In genomic region chr7:121040595-121040994, GRCm38 (mm10) we compare ENCODE assay signal across 25 mouse cellular contexts. TPM values are rescaled to one million over a fixed set of nuclear protein-coding genes. Genes with fewer than 3 reads are reported as not detected.
DNase-seq lines count a peak whose midpoint lies in the region; ATAC-seq and TF ChIP-seq lines count a peak whose summit lies in the region.
"Had no signal": no experiment of that assay in that cellular context is flagged by ENCODE, and none has a peak within 500 bp of the region (broad histone marks: within the 10 kb centered on the region; RNA-seq: fewer than 3 reads in every experiment).

No protein-coding gene starts in this region.

- TF ChIP-seq EP300 in heart, adult 2 months (IDR thresholded peaks at IDR 0.05; ENCODE audit: insufficient read depth, low read depth, low read length), result no peak

- H3K9ac ChIP-seq in heart, adult 2 months (ENCODE audit: low read depth, low read length), result no peak overlapping the region
- H3K9ac ChIP-seq in limb, embryonic 15.5 days, result no peak overlapping the region
- H3K9ac ChIP-seq in heart, embryonic 11.5 days (ENCODE audit: low read depth, low read length), result no peak overlapping the region
- H3K9ac ChIP-seq: embryonic facial prominence, embryonic 13.5 days; forebrain, embryonic 13.5 days; hindbrain, embryonic 12.5 days; hindbrain, embryonic 15.5 days had no signal

- peaks cover 13% of the 10 kb centered on the region for H3K79me2 ChIP-seq in heart, adult 2 months (replicated peaks; ENCODE audit: control insufficient read depth, insufficient read depth, low read length)

- H3K4me1 ChIP-seq in heart, adult 2 months (ENCODE audit: control insufficient read depth, insufficient read depth, low read length), result peaks cover 15% of the 10 kb centered on the region
- peaks cover 21% of the 10 kb centered on the region for H3K4me1 ChIP-seq in heart, embryonic 10.5 days
- peaks cover 59% of the 10 kb centered on the region for H3K4me1 ChIP-seq in limb, embryonic 15.5 days
- H3K4me1 ChIP-seq in heart, embryonic 11.5 days (ENCODE audit: control insufficient read depth, insufficient read depth, low read length), result peaks cover 17% of the 10 kb centered on the region

- H3K36me3 ChIP-seq in heart, adult 2 months (ENCODE audit: control insufficient read depth, insufficient read depth, low read length), result peaks cover 26% of the 10 kb centered on the region
- no peaks in the 10 kb centered on the region for H3K36me3 ChIP-seq in heart, embryonic 10.5 days
- H3K36me3 ChIP-seq in limb, embryonic 15.5 days, result no peaks in the 10 kb centered on the region
- peaks cover 3% of the 10 kb centered on the region; the same call in 1 of the 2 replicates for H3K36me3 ChIP-seq in heart, embryonic 11.5 days (ENCODE audit: control insufficient read depth, insufficient read depth, low read length)
- H3K36me3 ChIP-seq: embryonic facial prominence, embryonic 13.5 days; hindbrain, embryonic 12.5 days; hindbrain, embryonic 15.5 days had no signal

- no peak overlapping the region for H3K4me3 ChIP-seq in heart, adult 2 months
- H3K4me3 ChIP-seq in heart, embryonic 10.5 days, result no peak overlapping the region
- no peak overlapping the region for H3K4me3 ChIP-seq in limb, embryonic 15.5 days
- no peak overlapping the region for H3K4me3 ChIP-seq in heart, embryonic 11.5 days (ENCODE audit: low read depth, low read length)
- H3K4me3 ChIP-seq: embryonic facial prominence, embryonic 13.5 days; forebrain, embryonic 10.5 days; forebrain, embryonic 13.5 days; hindbrain, embryonic 12.5 days; hindbrain, embryonic 15.5 days had no signal

- intact Hi-C loops in heart, adult 2 months (cut with DNase I), result no loop called here

- H3K27me3 ChIP-seq in heart, adult 2 months (ENCODE audit: control insufficient read depth, insufficient read depth, low read length), result no peaks in the 10 kb centered on the region
- no peaks in the 10 kb centered on the region for H3K27me3 ChIP-seq in heart, embryonic 10.5 days (ENCODE audit: insufficient read depth, poor library complexity, severe bottlenecking)
- H3K27me3 ChIP-seq in limb, embryonic 15.5 days, result no peaks in the 10 kb centered on the region
- H3K27me3 ChIP-seq in heart, embryonic 11.5 days (ENCODE audit: control insufficient read depth, insufficient read depth, low read length), result no peaks in the 10 kb centered on the region
- H3K27me3 ChIP-seq: embryonic facial prominence, embryonic 13.5 days; forebrain, embryonic 13.5 days; hindbrain, embryonic 12.5 days; hindbrain, embryonic 15.5 days had no signal

- WGBS in heart, adult 2 months, result 70% methylated on average over 4 of the region's 4 CpGs
- 87% methylated on average over 4 of the region's 4 CpGs for WGBS in heart, embryonic 10.5 days
- 42% methylated on average over 4 of the region's 4 CpGs for WGBS in limb, embryonic 15.5 days
- WGBS in heart, embryonic 11.5 days (ENCODE audit: insufficient replicate concordance), result 92% methylated on average over 4 of the region's 4 CpGs

- no peak for TF ChIP-seq CTCF in heart, adult 2 months (IDR thresholded peaks at IDR 0.05)

- no peak for DNase-seq in heart, adult 2 months
- DNase-seq in heart, embryonic 10.5 days (ENCODE audit: low spot score), result no peak
- no peak for DNase-seq in kidney, postnatal 25 days
- DNase-seq: adrenal gland, adult 2 months; adrenal gland, postnatal 14 days; B cell, adult 2 months; cerebellum, adult 11-12 months; cerebellum, adult 9-10 months; cerebellum, postnatal 14 days; gastrocnemius, postnatal 10 days; gastrocnemius, postnatal 36 days had no signal

- no peak overlapping the region for H3K4me2 ChIP-seq in limb, embryonic 15.5 days
- no peak overlapping the region for H3K4me2 ChIP-seq in heart, embryonic 11.5 days
- H3K4me2 ChIP-seq: embryonic facial prominence, embryonic 13.5 days; forebrain, embryonic 13.5 days; hindbrain, embryonic 12.5 days; hindbrain, embryonic 15.5 days had no signal

- H3K9me3 ChIP-seq in heart, embryonic 10.5 days, result no peaks in the 10 kb centered on the region
- no peaks in the 10 kb centered on the region for H3K9me3 ChIP-seq in limb, embryonic 15.5 days
- no peaks in the 10 kb centered on the region; the same call in 1 of the 2 replicates for H3K9me3 ChIP-seq in heart, embryonic 11.5 days (replicated peaks; ENCODE audit: control insufficient read depth, low read length)
- H3K9me3 ChIP-seq: embryonic facial prominence, embryonic 13.5 days; hindbrain, embryonic 12.5 days; hindbrain, embryonic 15.5 days had no signal

- peak overlapping the region; percentile 19; the same call in 1 of the 2 replicates for H3K27ac ChIP-seq in heart, adult 2 months
- no peak overlapping the region for H3K27ac ChIP-seq in heart, embryonic 10.5 days
- peak overlapping the region; percentile 33; the same call in 1 of the 2 replicates for H3K27ac ChIP-seq in limb, embryonic 15.5 days
- H3K27ac ChIP-seq in heart, embryonic 11.5 days (ENCODE audit: low read depth, low read length), result no peak overlapping the region
- H3K27ac ChIP-seq: embryonic facial prominence, embryonic 13.5 days; forebrain, embryonic 10.5 days; forebrain, embryonic 13.5 days; hindbrain, embryonic 12.5 days; hindbrain, embryonic 15.5 days had no signal

- ATAC-seq in common myeloid progenitor, adult 5-6 weeks (replicated peaks; ENCODE audit: low read depth, poor library complexity, severe bottlenecking), result peak; percentile 42; the same call in 1 of the 2 replicates
- ATAC-seq in limb, embryonic 15.5 days (ENCODE audit: insufficient number of reproducible peaks, low FRiP score, low TSS enrichment, low read depth), result no peak
- no peak for ATAC-seq in heart, embryonic 11.5 days (replicated peaks; ENCODE audit: insufficient number of reproducible peaks, low FRiP score, low TSS enrichment)
- ATAC-seq: forebrain, embryonic 13.5 days; forebrain, embryonic 16.5 days; intestine, postnatal 0 days had no signal

- no peak for TF ChIP-seq POLR2A in heart, adult 2 months (IDR thresholded peaks at IDR 0.05; ENCODE audit: insufficient read depth, low read depth, low read length)

RNA-seq across cellular contexts. Expression of gene Mettl9, which starts 6.3 kb away (rescaled TPM):
- 10 to 100 TPM; 80.7 to 85.1 TPM for total RNA-seq in heart, adult 2 months (2021)
- polyA plus RNA-seq in heart, adult 2 months (2012; rRNA removed), result 23.5 and 40.2 TPM in 2 replicates
- polyA plus RNA-seq in heart, embryonic 10.5 days (2016; fragmentation: Nextera tagmentation; extraction: Ambion mirVana), result 93.7 and 135 TPM in 2 replicates
- total RNA-seq in common myeloid progenitor, adult 5-6 weeks (2017), result 78.2 and 95.5 TPM in 2 replicates
- 150 and 171 TPM in 2 replicates for polyA plus RNA-seq in limb, embryonic 15.5 days (2015; fragmentation: Nextera tagmentation; extraction: Ambion mirVana)
- polyA plus RNA-seq in heart, embryonic 11.5 days (2014; fragmentation: Nextera tagmentation; extraction: Ambion mirVana), result 117 and 124 TPM in 2 replicates

RNA-seq across cellular contexts. Expression of gene Igsf6, which starts 33.8 kb away (rescaled TPM):
- 1 to 10 TPM in 1 of 2 experiments, under 1 TPM in 1; 0.98 to 1.5 TPM for total RNA-seq in heart, adult 2 months (2021)
- polyA plus RNA-seq in heart, adult 2 months (2012; rRNA removed), result 0.76 TPM in 2 replicates
- polyA plus RNA-seq in heart, embryonic 10.5 days (2016; fragmentation: Nextera tagmentation; extraction: Ambion mirVana), result 0.39 and 0.92 TPM in 2 replicates
- 38.5 and 43.5 TPM in 2 replicates for total RNA-seq in common myeloid progenitor, adult 5-6 weeks (2017)
- 2.4 and 2.8 TPM in 2 replicates for polyA plus RNA-seq in limb, embryonic 15.5 days (2015; fragmentation: Nextera tagmentation; extraction: Ambion mirVana)
- polyA plus RNA-seq in heart, embryonic 11.5 days (2014; fragmentation: Nextera tagmentation; extraction: Ambion mirVana), result 0.87 TPM in 2 replicates

RNA-seq across cellular contexts. Expression of gene Otoa, which starts 40.9 kb away (rescaled TPM):
- total RNA-seq in heart, adult 2 months (2021), result under 1 TPM in 1 of 2 experiments, not detected in 1; 0.30 TPM
- polyA plus RNA-seq in heart, adult 2 months (2012; rRNA removed), result 0.10 TPM in 1 of 2 replicates, not detected in the other
- 0.04 TPM in 1 of 2 replicates, not detected in the other for polyA plus RNA-seq in heart, embryonic 10.5 days (2016; fragmentation: Nextera tagmentation; extraction: Ambion mirVana)
- 0.15 and 1.2 TPM in 2 replicates for total RNA-seq in common myeloid progenitor, adult 5-6 weeks (2017)
- 0.10 and 0.41 TPM in 2 replicates for polyA plus RNA-seq in limb, embryonic 15.5 days (2015; fragmentation: Nextera tagmentation; extraction: Ambion mirVana)
- polyA plus RNA-seq in heart, embryonic 11.5 days (2014; fragmentation: Nextera tagmentation; extraction: Ambion mirVana), result not detected in 2 replicates
- polyA plus RNA-seq: forebrain, embryonic 16.5 days had no signal

RNA-seq across cellular contexts. Expression of gene Mfsd13b, which starts 58.3 kb away (rescaled TPM):
- total RNA-seq in heart, adult 2 months (2021), result not detected
- polyA plus RNA-seq in heart, adult 2 months (2012; rRNA removed), result 0.47 TPM in 1 of 2 replicates, not detected in the other
- polyA plus RNA-seq in heart, embryonic 10.5 days (2016; fragmentation: Nextera tagmentation; extraction: Ambion mirVana), result 0.11 TPM in 1 of 2 replicates, not detected in the other
- total RNA-seq in common myeloid progenitor, adult 5-6 weeks (2017), result not detected in 2 replicates
- 0.22 and 0.46 TPM in 2 replicates for polyA plus RNA-seq in limb, embryonic 15.5 days (2015; fragmentation: Nextera tagmentation; extraction: Ambion mirVana)
- 0.19 and 0.59 TPM in 2 replicates for polyA plus RNA-seq in heart, embryonic 11.5 days (2014; fragmentation: Nextera tagmentation; extraction: Ambion mirVana)
- total RNA-seq: adrenal gland, adult 2 months; adrenal gland, postnatal 14 days; gastrocnemius, adult 18-20 months; gastrocnemius, postnatal 10 days; gastrocnemius, postnatal 36 days; heart, postnatal 25 days; hematopoietic stem cell, adult 5-6 weeks; MEL had no signal
- polyA plus RNA-seq: forebrain, embryonic 16.5 days; hindbrain, embryonic 12.5 days had no signal

RNA-seq across cellular contexts. Expression of gene Cdr2, which starts 58.5 kb away (rescaled TPM):
- 10 to 100 TPM in 1 of 2 experiments, 1 to 10 TPM in 1; 8.8 to 34.9 TPM for total RNA-seq in heart, adult 2 months (2021)
- 11.0 TPM in 2 replicates for polyA plus RNA-seq in heart, adult 2 months (2012; rRNA removed)
- polyA plus RNA-seq in heart, embryonic 10.5 days (2016; fragmentation: Nextera tagmentation; extraction: Ambion mirVana), result 10.3 and 14.4 TPM in 2 replicates
- 10.5 and 13.4 TPM in 2 replicates for total RNA-seq in common myeloid progenitor, adult 5-6 weeks (2017)
- polyA plus RNA-seq in limb, embryonic 15.5 days (2015; fragmentation: Nextera tagmentation; extraction: Ambion mirVana), result 12.4 and 16.2 TPM in 2 replicates
- polyA plus RNA-seq in heart, embryonic 11.5 days (2014; fragmentation: Nextera tagmentation; extraction: Ambion mirVana), result 14.8 and 15.6 TPM in 2 replicates

Comparison
In these comparisons a context has a peak if more than half of its experiments do, and no peak if none do; other contexts are left out.
1. H3K27ac ChIP-seq: peak in heart, adult 2 months (single experiment) and limb, embryonic 15.5 days (single experiment); none in heart, embryonic 10.5 days (single experiment) and heart, embryonic 11.5 days (single experiment).